Mouse (Mus musculus): Measurements from ENCODE around the gene Ercc2. TPM values are rescaled to one million over a fixed set of nuclear protein-coding genes. Genes with fewer than 3 reads are reported as not detected.

Gene Ercc2
- total and polyA plus RNA-seq, 3 experiments: 29.0 to 43.8 (median 33.5) TPM

DNA sequence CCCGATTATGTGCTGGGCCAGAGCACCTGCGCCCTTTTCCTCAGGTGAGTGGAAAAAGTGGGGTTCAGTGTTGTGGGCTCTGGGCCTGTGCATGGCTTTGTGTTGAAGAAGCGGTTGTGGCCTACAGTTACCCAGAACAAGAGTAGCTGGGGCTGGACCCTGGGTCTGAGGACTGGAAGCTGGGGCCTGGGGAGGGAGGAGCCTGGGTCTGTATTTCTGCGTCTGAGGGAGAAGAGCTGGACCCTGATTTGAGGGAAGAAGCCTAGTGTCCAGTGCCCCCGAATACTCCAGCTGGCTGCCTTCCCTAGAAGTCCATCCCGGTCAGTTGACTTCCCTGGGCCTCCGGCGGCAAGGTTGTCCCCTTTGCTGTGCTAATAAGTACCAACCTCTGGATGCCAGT lies 31.6 kb upstream of the Ercc2 start:
- no peaks in the 10 kb centered on the region for H3K79me2 ChIP-seq (replicated peaks; ENCODE audit: control insufficient read depth, extremely low read depth, insufficient read depth, poor library complexity, severe bottlenecking)
- no peak overlapping the region for H3K27ac ChIP-seq (ENCODE audit: insufficient read depth, low read depth)
- H3K9ac ChIP-seq (ENCODE audit: insufficient read depth, low read depth): no peak overlapping the region
- H3K4me3 ChIP-seq (replicated peaks in 1 of 3; ENCODE audit: low read depth in 2 of 3, low read length in 2 of 3, poor library complexity in 1 of 3): no peak overlapping the region
- in situ Hi-C loops (cut with MboI; ENCODE audit: low pct_ligation_motif_present, low pct_unique_long_range_greater_than_20kb, low sequenced_read_pairs) (loop anchor here (10.0 kb wide), 1 partner anchor 185 kb away; the partner anchor contains the start of gene Gipr), dilution Hi-C loops (cut with MboI; ENCODE audit: extremely low pct_ligation_motif_present, extremely low pct_unique_long_range_greater_than_20kb, low sequenced_read_pairs) (no loop called here)
- H3K27me3 ChIP-seq (replicated peaks): no peaks in the 10 kb centered on the region
- peaks cover 35 to 71% of the 10 kb centered on the region in 2 experiments for H3K36me3 ChIP-seq (replicated peaks in 1 of 2; ENCODE audit: control insufficient read depth in 1 of 2, insufficient read depth in 1 of 2, low read length in 1 of 2)
- H3K4me1 ChIP-seq (ENCODE audit: control insufficient read depth in 1 of 2, insufficient read depth in 2 of 2): peaks cover 4 to 9% of the 10 kb centered on the region in 2 experiments; a peak in 3 of 4 replicates
- no peaks in the 10 kb centered on the region for H3K9me3 ChIP-seq (replicated peaks; ENCODE audit: low read length)
- TF ChIP-seq UBTF (IDR thresholded peaks at IDR 0.05; ENCODE audit: low read depth, low read length) (no peak), NRF1 (IDR thresholded peaks at IDR 0.05; ENCODE audit: low read depth, low read length) (no peak), NELFE (IDR thresholded peaks at IDR 0.05; ENCODE audit: low read depth, low read length) (no peak), ZC3H11A (IDR thresholded peaks at IDR 0.05; ENCODE audit: low read depth, low read length) (no peak), ZKSCAN1 (IDR thresholded peaks at IDR 0.05; ENCODE audit: borderline replicate concordance, low read depth, low read length) (no peak), MYC (IDR thresholded peaks at IDR 0.05; ENCODE audit: low read depth, low read length) (no peak), SIN3A (IDR thresholded peaks at IDR 0.05; ENCODE audit: low read length) (no peak), CHD2 (IDR thresholded peaks at IDR 0.05; ENCODE audit: low read length) (no peak)
- H3K4me2 ChIP-seq (ENCODE audit: insufficient read depth, low read depth, poor library complexity, severe bottlenecking): no peak overlapping the region
- DNase-seq (ENCODE audit: extremely low read depth): no peak

DNA sequence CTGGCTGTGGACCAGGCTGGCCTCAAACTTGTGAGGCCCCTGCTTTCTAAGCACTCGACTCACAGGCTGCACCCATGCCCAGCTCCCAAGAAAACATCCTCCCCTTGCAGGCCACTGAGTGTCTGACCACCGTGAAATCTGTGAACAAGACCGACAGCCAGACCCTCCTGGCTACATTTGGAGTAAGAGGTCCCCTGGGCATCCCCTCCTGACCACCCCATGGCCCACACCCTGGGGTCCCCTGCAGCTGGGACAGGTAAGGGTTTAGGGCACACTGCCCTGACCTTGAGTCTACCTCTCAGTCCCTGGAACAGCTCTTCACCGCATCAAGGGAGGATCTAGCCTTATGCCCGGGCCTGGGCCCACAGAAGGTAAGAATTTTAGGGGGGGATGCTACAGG lies 26.8 kb upstream of the Ercc2 start:
- Histone ChIP-seq H3K27me3 (replicated peaks) (peaks cover under 1% of the 10 kb centered on the region), H3K4me2 (ENCODE audit: insufficient read depth, low read depth, poor library complexity, severe bottlenecking) (no peak overlapping the region), H3K4me1 (ENCODE audit: control insufficient read depth in 1 of 2, insufficient read depth in 2 of 2) (peaks cover 5 to 26% of the 10 kb centered on the region in 2 experiments; a peak in 3 of 4 replicates), H3K9ac (ENCODE audit: insufficient read depth, low read depth) (no peak overlapping the region), H3K27ac (ENCODE audit: insufficient read depth, low read depth) (no peak overlapping the region), H3K9me3 (replicated peaks; ENCODE audit: low read length) (no peaks in the 10 kb centered on the region), H3K79me2 (replicated peaks; ENCODE audit: control insufficient read depth, extremely low read depth, insufficient read depth, poor library complexity, severe bottlenecking) (peaks cover 8% of the 10 kb centered on the region), H3K36me3 (replicated peaks in 1 of 2; ENCODE audit: control insufficient read depth in 1 of 2, insufficient read depth in 1 of 2, low read length in 1 of 2) (peaks cover 39 to 72% of the 10 kb centered on the region in 2 experiments), H3K4me3 (replicated peaks in 1 of 3; ENCODE audit: low read depth in 2 of 3, low read length in 2 of 3, poor library complexity in 1 of 3) (no peak overlapping the region)
- in situ Hi-C loops (cut with MboI; ENCODE audit: low pct_ligation_motif_present, low pct_unique_long_range_greater_than_20kb, low sequenced_read_pairs) (loop anchor here (10.0 kb wide), 1 partner anchor 190 kb away; the partner anchor contains the start of gene Gipr), dilution Hi-C loops (cut with MboI; ENCODE audit: extremely low pct_ligation_motif_present, extremely low pct_unique_long_range_greater_than_20kb, low sequenced_read_pairs) (no loop called here)
- no peak for DNase-seq (ENCODE audit: extremely low read depth)
- TF ChIP-seq ETS1 (conservative IDR thresholded peaks at IDR 0.05; ENCODE audit: low read depth, low read length): no peak
- TF ChIP-seq ZC3H11A (IDR thresholded peaks at IDR 0.05; ENCODE audit: low read depth, low read length): no peak
- TF ChIP-seq EP300 (IDR thresholded peaks at IDR 0.05; ENCODE audit: low read length): no peak
- no peak for TF ChIP-seq MAX (IDR thresholded peaks at IDR 0.05; ENCODE audit: low read length)
- no peak for TF ChIP-seq MYC (IDR thresholded peaks at IDR 0.05; ENCODE audit: low read depth, low read length)
- TF ChIP-seq CTCF (conservative IDR thresholded peaks at IDR 0.05 in 1 of 2, IDR thresholded peaks at IDR 0.05 in 1 of 2; ENCODE audit: low read depth in 2 of 2, low read length in 2 of 2): no peak
- TF ChIP-seq RAD21 (IDR thresholded peaks at IDR 0.05; ENCODE audit: low read depth, low read length): no peak
- no peak for TF ChIP-seq TCF12 (IDR thresholded peaks at IDR 0.05; ENCODE audit: low read depth, low read length)
- no peak for TF ChIP-seq CHD2 (IDR thresholded peaks at IDR 0.05; ENCODE audit: low read length)
- no peak for TF ChIP-seq POLR2A (IDR thresholded peaks at IDR 0.05; ENCODE audit: low read depth, low read length)
- no peak for TF ChIP-seq PAX5 (IDR thresholded peaks at IDR 0.05; ENCODE audit: low read length)
- TF ChIP-seq JUND (conservative IDR thresholded peaks at IDR 0.05; ENCODE audit: low read depth, low read length): no peak
- TF ChIP-seq MXI1 (IDR thresholded peaks at IDR 0.05; ENCODE audit: low read depth, low read length): no peak
- no peak for TF ChIP-seq POLR2AphosphoS2 (IDR thresholded peaks at IDR 0.05; ENCODE audit: low read depth, low read length)
- TF ChIP-seq RCOR1 (conservative IDR thresholded peaks at IDR 0.05; ENCODE audit: low read depth, low read length): no peak
- TF ChIP-seq HCFC1 (IDR thresholded peaks at IDR 0.05; ENCODE audit: low read depth, low read length): no peak
- no peak for TF ChIP-seq GABPA (IDR thresholded peaks at IDR 0.05; ENCODE audit: insufficient replicate concordance, low read depth, low read length)
- no peak for TF ChIP-seq CHD1 (IDR thresholded peaks at IDR 0.05; ENCODE audit: low read depth, low read length)
